Mouse (Mus musculus) spleen, adult 2 months (tissue): ENCODE measurements around the gene Pdss1.

ENCODE experiments used
- CTCF ChIP-seq: fragments of 200-500 bp; IDR thresholded peaks from 2 replicates; pipeline ENCODE4 v1.5.1; 2011; ENCODE audit warnings: mild to moderate bottlenecking, inconsistent platforms; ENCODE audit not compliant: insufficient read depth, insufficient read length, insufficient replicate concordance; ENCODE audit errors: extremely low read depth
- POLR2A ChIP-seq: fragments of 200-500 bp; IDR thresholded peaks from 2 replicates; pipeline ENCODE4 v1.6.1; 2011; ENCODE audit warnings: low read depth, low read length, inconsistent platforms

DNA sequence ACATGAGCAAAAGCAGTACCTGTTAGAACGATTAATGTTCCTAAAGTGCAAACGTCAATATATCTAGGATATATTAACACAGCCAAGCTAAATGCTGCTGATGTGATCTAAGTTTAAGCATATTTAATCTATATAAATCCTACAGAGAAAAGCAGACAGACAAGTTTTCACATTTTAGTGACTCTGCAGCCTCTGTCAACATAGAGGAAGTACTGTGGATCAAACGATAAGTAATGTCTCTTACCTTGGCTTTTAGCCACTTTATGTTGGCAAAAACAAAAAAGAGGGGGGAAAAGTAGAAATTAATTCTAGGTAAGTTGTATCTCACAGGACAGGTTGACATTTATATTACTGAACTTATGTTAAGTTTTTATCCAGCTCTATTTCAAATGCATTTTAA, 67.6 kb downstream of the Pdss1 start:
- no peak for TF ChIP-seq CTCF
- TF ChIP-seq POLR2A, result no peak
